Mouse (Mus musculus) small intestine, adult 2 months (tissue): Measurements from ENCODE around the gene Alyref2.

Experiments
- CTCF ChIP-seq: fragments of 200-500 bp; IDR thresholded peaks from 2 replicates; pipeline ENCODE4 v1.5.1; 2012; ENCODE audit warnings: low read depth, mild to moderate bottlenecking, control low read depth, inconsistent platforms, low read length, moderate library complexity, mixed read lengths; ENCODE audit not compliant: insufficient replicate concordance, insufficient read length; ENCODE audit errors: extremely low read depth
- POLR2A ChIP-seq: fragments of 200-500 bp; IDR thresholded peaks from 2 replicates; pipeline ENCODE4 v1.6.1; 2012; ENCODE audit warnings: low read depth, mild to moderate bottlenecking, control low read depth, inconsistent platforms, low read length, moderate library complexity

- TF ChIP-seq CTCF (no peak), POLR2A (no peak)
These were observed 24.3 kb upstream of the Alyref2 start for GRCm38 (mm10) chr1:171478968-171479367.
